Mouse (Mus musculus) cerebellum, adult 2 months (tissue): ENCODE data around the gene Klhl42.

Experiments used
- CTCF ChIP-seq: fragments of 200-500 bp; IDR thresholded peaks from 2 replicates; pipeline ENCODE4 v1.5.1; 2011; ENCODE audit warnings: low read depth, mild to moderate bottlenecking, control low read depth, low read length, moderate library complexity, borderline replicate concordance; ENCODE audit not compliant: insufficient read depth
- POLR2A ChIP-seq: fragments of 200-500 bp; IDR thresholded peaks from 2 replicates; pipeline ENCODE4 v1.6.1; 2011; ENCODE audit warnings: low read length, control low read depth, borderline replicate concordance; ENCODE audit not compliant: insufficient read depth

DNA sequence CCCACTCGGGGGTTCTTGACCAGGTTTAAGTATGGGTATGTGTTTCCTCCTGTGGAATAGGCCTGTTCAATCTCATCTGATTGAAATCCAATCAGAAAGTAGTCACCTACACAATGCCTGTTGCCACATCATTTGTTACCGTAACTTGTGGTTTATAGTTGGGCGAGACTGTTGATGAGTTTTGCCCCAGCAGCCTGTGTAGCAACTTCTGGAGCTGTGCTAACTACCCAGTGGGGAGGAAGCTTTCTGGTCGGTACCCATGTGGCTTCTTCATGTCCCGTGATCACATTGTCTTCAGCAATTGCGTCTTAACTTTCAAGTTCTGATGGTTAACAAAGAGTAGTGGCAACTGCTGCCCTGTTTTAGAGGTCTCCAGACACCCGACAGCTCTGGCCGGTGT is 39.5 kb upstream of the Klhl42 start:
- TF ChIP-seq CTCF (no peak), POLR2A (no peak)
